Mouse (Mus musculus) heart, adult 8-10 months (tissue): ENCODE measurements at regions not wholly inside any gene's neighbourhood (a gene's known extent, or its start where the extent isn't known, plus 50 kb on each side); places are given as distances from the start of the nearest gene placed in this dataset.

Experiments
- DNase-seq: peaks from one replicate; pipeline ENCODE4 v3.0.0; 2022; ENCODE audit warnings: low spot score

GRCm38 (mm10) chr13:48094275-48095035, 166.6 kb upstream of the Id4 start:
- DNase-seq: no peak

- no peak for DNase-seq
Measured at GRCm38 (mm10) chr13:48102156-48102555, 158.9 kb upstream of the Id4 start.

- no peak for DNase-seq
Measured at GRCm38 (mm10) chr13:48102576-48102975, 158.5 kb upstream of the Id4 start.

GRCm38 (mm10) chr13:48104766-48105165, 156.3 kb upstream of the Id4 start:
- no peak for DNase-seq

- no peak for DNase-seq
Measured at GRCm38 (mm10) chr13:48106946-48107345, 154.1 kb upstream of the Id4 start.

GRCm38 (mm10) chr13:48115890-48116289, 145.1 kb upstream of the Id4 start:
- no peak for DNase-seq

- no peak for DNase-seq
Measured at GRCm38 (mm10) chr13:48126582-48126981, 134.4 kb upstream of the Id4 start.

- DNase-seq: peak; percentile 40
Measured at GRCm38 (mm10) chr13:48130724-48131123, 130.3 kb upstream of the Id4 start.

- DNase-seq: no peak
Measured at GRCm38 (mm10) chr13:48131681-48132080, 129.3 kb upstream of the Id4 start.

GRCm38 (mm10) chr13:48145976-48146375, 115.1 kb upstream of the Id4 start:
- no peak for DNase-seq

GRCm38 (mm10) chr13:48147061-48147460, 114.0 kb upstream of the Id4 start:
- DNase-seq: no peak

GRCm38 (mm10) chr13:48153248-48153647, 107.8 kb upstream of the Id4 start:
- no peak for DNase-seq

GRCm38 (mm10) chr13:48153684-48154413, 107.2 kb upstream of the Id4 start:
- DNase-seq: no peak

GRCm38 (mm10) chr13:48154414-48155105, 106.5 kb upstream of the Id4 start:
- no peak for DNase-seq

- DNase-seq: no peak
Measured at GRCm38 (mm10) chr13:48159020-48159910, 101.8 kb upstream of the Id4 start.

- DNase-seq: no peak
Measured at GRCm38 (mm10) chr13:48160161-48160560, 100.9 kb upstream of the Id4 start.

GRCm38 (mm10) chr13:48161339-48161738, 99.7 kb upstream of the Id4 start:
- DNase-seq: no peak

- DNase-seq: no peak
Measured at GRCm38 (mm10) chr13:48164586-48164985, 96.4 kb upstream of the Id4 start.

GRCm38 (mm10) chr13:48165838-48166237, 95.2 kb upstream of the Id4 start:
- no peak for DNase-seq

GRCm38 (mm10) chr13:48167976-48168375, 93.1 kb upstream of the Id4 start:
- no peak for DNase-seq

- no peak for DNase-seq
Measured at GRCm38 (mm10) chr13:48171309-48171953, 89.6 kb upstream of the Id4 start.
